Mouse (Mus musculus): ENCODE results near the gene Ncln.

Gene Ncln

GRCm38 (mm10) chr10:81496264-81496901, at the start of gene Ncln:
Ncln (minus strand) TSS chr10:81496392.
- peak; percentile 94 to 96 for DNase-seq (ENCODE audit: low spot score in 2 of 2)

- peak; percentile 98 to 100 for DNase-seq (ENCODE audit: low spot score in 2 of 2)
Observed at GRCm38 (mm10) chr10:81545161-81545747, 49.1 kb upstream of the Ncln start, which contains the start of gene Gna11. Gna11 (minus strand) TSS chr10:81545190.

DNA sequence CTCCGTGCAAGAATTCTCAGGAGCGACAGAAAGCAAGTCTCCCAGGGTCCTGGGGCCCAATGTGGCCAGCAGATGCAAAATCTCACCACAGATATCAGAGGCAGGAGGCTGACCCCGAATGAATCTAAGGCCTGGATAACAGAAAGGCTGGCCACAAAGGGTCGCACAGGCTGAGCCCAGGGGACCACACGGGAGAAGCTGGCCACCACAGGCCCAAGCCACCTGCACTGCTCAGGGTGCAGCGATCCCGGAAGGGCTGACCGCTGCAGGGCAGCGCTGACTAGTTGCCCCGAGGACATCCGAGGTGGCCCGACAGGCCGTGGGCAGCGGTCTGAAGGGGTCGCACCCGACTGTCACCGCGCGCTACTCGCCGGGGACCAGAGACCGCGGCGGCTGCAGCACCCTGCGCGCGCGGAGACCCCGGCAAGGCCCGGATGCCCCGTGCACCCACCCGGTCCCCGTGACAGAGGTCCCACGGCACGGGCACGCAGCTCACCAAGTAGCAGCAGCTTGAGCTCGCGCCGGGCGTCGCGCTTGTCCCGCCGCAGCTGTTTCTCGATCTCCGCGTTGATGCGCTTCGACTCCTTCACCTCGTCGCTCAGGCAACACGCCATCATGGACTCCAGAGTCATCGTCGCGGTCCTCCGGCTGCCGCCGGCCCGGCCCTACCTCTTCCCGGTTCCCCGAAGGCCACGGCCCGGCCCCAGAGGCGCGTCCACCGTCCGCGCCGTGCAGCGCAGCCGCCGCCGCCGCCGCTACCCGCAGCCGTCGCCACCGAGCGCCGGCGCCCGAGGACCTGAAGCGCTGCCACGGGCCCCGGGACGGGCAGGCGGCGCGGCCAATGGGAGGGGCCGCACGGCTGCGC, 48.3 kb upstream of the Ncln start:
- DNase-seq (ENCODE audit: low spot score in 2 of 2), result no peak

DNA sequence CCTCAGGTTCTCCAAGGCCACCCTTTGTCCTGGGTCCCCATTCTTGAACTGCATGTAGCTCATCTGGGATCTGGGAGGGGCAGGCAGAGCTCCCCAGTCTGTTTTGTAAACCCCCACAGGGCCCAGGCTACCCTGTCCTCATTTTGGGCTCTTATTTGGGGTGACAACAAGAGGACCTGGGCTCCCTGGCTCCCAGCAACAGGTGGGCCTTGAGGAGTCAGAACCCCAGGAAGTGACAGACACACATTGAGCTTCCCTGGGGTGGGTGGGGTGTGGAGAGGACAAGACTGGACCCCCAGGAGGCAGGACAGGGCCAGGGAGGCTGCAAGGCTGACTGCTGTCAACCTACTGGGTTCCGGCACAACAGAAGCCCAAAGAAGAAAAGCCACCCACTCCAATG, 47.4 kb upstream of the Ncln start:
- DNase-seq (ENCODE audit: low spot score in 2 of 2), result no peak

DNA sequence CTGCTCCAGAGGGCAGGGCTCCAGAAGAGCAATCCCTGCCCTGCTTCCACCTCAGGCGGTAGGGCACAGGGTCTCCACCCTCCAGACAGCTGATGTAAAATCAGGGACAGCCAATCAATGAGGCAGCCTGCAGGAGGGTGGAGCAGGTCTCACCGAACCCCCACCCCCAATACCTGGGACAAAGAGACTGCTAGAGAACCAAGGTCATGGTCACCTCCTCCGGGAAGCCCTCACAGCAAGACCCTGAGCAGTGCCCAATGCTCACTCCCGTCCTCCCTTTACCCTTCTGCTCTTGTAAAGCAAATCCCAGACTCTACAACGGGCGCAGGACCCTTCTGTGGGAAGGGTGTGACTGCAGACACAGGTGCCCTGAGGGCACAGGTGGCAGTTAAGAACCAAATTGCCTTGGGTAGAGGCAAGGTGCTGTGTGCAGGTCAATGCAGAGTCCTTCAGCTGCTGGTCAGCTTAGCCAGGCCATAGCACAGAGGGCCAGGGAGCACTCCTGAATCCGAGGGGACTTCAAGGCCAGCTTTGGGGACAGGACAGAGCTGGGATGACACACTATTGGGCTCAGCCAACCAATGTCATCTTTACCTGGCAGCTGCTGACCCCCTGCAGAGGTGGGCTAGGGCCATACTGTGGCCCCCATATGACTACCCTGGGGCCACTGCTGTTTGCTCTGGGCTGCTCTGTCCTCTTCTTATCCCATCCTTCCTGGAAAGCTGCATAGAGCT, 46.7 kb upstream of the Ncln start:
- no peak for DNase-seq (ENCODE audit: low spot score in 2 of 2)

GRCm38 (mm10) chr10:81541803-81542202, 45.6 kb upstream of the Ncln start:
- DNase-seq (ENCODE audit: low spot score in 2 of 2), result no peak

- no peak for DNase-seq (ENCODE audit: low spot score in 2 of 2)
Observed at GRCm38 (mm10) chr10:81541363-81541762, 45.2 kb upstream of the Ncln start.

- DNase-seq (ENCODE audit: low spot score in 2 of 2), result no peak
Observed at GRCm38 (mm10) chr10:81538321-81539048, 42.3 kb upstream of the Ncln start.

- DNase-seq (ENCODE audit: low spot score in 2 of 2), result no peak
Observed at GRCm38 (mm10) chr10:81537429-81537828, 41.2 kb upstream of the Ncln start.

DNA sequence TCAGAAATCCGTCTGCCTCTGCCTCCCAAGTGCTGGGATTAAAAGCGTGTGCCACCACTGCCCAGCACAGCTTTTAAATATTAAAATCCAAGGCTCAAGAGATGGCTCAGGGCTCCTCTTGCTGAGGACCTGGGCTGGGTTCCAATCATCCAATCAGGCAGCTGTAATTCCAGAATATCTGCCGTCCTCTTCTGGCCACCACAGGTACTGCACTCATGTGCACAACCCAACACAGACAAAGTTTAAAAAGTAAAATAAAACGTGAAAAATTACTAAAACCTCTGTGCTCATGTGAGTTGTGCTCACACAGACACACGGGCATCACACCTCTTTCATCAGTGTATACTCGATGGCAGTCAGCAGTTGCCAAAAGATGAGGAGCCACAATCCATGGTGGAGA, 40.5 kb upstream of the Ncln start:
- no peak for DNase-seq (ENCODE audit: low spot score in 2 of 2)

- DNase-seq (ENCODE audit: low spot score in 2 of 2), result no peak
Observed at GRCm38 (mm10) chr10:81534826-81535225, 38.6 kb upstream of the Ncln start.

GRCm38 (mm10) chr10:81526779-81527178, 30.6 kb upstream of the Ncln start:
- DNase-seq (ENCODE audit: low spot score in 2 of 2), result peak; percentile 52 to 74

GRCm38 (mm10) chr10:81525017-81525694, 29.0 kb upstream of the Ncln start:
- no peak for DNase-seq (ENCODE audit: low spot score in 2 of 2)

DNA sequence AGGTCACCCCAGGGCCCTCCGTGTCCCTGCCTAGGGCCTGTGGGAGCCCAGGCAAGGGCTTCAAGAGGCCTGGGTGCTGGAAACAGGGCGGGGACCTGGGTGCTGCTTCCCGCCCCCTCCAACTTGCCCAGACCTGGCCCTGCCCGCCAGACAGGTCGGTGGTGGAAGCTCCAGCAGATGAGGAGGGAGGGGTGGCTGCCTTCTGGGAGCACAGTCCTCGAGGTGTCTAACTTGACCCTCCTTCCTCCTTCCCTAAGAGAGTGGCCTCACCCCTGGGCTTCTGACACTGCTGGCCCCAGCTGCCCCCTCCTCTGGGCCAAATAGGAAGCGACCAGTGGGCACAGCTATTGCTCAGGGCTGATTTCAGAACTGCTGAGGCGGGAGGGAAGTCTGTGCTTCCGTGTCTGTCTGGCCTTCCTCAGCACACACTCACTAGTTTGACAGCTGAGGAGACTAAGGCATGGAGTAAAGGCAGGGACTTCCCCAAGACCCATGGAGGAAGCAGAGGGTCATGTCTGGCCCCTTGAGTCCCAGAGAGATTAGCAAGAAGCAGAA, 27.9 kb upstream of the Ncln start, which contains the start of gene Gna15:
Gna15 (minus strand) TSS at position 175 of the 555 bp plus-strand sequence.
- DNase-seq (ENCODE audit: low spot score in 2 of 2), result no peak

DNA sequence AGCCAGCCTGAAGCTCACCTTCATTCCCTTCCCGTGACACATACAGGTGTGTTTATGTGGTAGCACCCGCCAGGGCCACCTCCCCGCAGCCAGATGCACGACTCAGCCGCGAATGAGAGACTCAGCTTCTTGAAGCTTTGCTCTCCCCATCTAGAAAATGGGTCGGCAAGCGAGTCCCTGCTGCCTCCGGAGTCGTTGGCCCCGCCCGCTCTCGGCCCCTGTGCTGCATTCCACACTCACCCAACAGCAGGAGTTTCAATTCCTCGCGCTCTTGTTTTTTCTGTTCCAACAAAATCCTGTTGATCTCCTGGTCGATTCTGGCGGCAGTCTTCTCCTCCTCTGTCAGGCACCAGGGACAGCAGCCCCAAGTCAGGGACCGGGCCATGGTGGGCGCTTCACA, 27.4 kb upstream of the Ncln start:
- no peak for DNase-seq (ENCODE audit: low spot score in 2 of 2)

DNA sequence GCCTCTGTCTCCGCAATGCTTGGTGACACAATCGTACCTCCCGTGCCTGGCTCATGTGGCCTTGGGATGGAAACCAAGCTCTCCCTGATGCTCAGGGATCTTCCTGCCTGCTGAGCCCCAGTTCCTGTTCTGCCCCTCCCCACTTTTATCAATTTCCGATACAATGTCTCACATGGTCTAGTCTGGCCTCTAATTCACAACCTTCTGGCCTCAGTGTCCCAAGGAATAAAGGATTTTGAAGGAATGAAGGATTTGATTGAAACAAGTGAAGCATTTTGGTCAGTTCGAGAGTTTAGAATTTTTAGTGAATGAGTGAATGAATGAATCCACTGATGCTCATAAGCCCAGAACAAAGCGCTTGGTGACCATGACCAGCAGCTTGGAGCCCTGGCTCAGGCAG, 26.9 kb upstream of the Ncln start:
- DNase-seq (ENCODE audit: low spot score in 2 of 2), result no peak

GRCm38 (mm10) chr10:81519978-81520365, 23.8 kb upstream of the Ncln start:
- DNase-seq (ENCODE audit: low spot score in 2 of 2), result no peak

GRCm38 (mm10) chr10:81519227-81519977, 23.2 kb upstream of the Ncln start:
- DNase-seq (ENCODE audit: low spot score in 2 of 2), result no peak

DNA sequence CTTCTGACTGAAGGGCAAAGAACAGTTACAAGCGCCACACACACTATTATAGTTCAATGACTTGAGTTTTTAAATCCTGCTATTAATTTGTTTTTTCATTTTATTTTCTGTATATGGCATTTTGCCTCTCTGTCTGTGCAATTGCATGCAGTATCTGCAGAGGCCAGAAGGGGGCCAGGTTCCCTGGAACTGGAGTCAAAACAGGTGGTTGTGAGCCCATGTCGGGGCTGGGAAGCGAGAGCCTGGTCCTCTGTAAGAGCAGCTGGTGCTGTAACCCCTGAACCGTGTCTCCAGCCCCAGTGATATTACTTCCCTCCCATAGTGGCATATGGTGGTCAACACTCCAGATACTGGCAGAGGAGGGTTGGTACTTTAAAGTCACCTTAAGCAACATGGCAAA, 22.4 kb upstream of the Ncln start:
- DNase-seq (ENCODE audit: low spot score in 2 of 2), result peak in 1 of 2 experiments; percentile 71

DNA sequence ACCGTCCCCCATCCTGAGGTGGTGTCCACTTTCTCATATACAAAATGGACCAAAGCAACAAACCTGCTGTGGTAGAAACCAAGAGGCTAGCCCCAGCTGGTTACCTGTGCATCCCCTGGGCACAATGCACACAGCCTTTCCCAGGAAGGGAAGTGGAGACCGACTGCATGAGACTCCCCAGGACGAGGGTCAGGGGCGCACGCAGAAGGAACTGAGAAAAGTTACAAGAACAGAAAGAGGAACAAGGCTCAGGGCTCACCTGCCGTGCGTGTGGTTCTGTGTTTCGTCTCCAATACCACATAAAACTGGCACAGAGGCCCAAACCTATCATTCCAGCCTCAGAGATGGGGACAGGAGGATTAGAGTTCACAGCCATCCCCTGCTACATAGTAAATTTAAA, 21.0 kb upstream of the Ncln start:
- no peak for DNase-seq (ENCODE audit: low spot score in 2 of 2)
